Mouse (Mus musculus): ENCODE measurements around the gene Gm10436.

GRCm38 (mm10) chr12:88202856-88203255 is 20.9 kb upstream of the Gm10436 start:
- TF ChIP-seq CTCF (IDR thresholded peaks at IDR 0.05; ENCODE audit: low read depth, low read length) (no peak), GATA1 (IDR thresholded peaks at IDR 0.05; ENCODE audit: borderline replicate concordance, low read length) (no peak), TAL1 (conservative IDR thresholded peaks at IDR 0.05; ENCODE audit: low read depth, low read length) (no peak), POLR2AphosphoS5 (IDR thresholded peaks at IDR 0.05; ENCODE audit: insufficient replicate concordance, low read depth, low read length) (no peak)
